Mouse (Mus musculus) bone marrow, adult 2 months (tissue): ENCODE measurements around the gene Gtf3c3.

ENCODE experiments used
- CTCF ChIP-seq: fragments of 200-500 bp; IDR thresholded peaks from 2 replicates; pipeline ENCODE4 v1.5.1; 2011; ENCODE audit warnings: low read length, control low read depth; ENCODE audit not compliant: control insufficient read depth, insufficient read depth
- POLR2A ChIP-seq: fragments of 200-500 bp; IDR thresholded peaks from 2 replicates; pipeline ENCODE4 v1.6.1; 2011; ENCODE audit warnings: low read depth, mild to moderate bottlenecking, control low read depth, low read length, borderline replicate concordance; ENCODE audit not compliant: control insufficient read depth

DNA sequence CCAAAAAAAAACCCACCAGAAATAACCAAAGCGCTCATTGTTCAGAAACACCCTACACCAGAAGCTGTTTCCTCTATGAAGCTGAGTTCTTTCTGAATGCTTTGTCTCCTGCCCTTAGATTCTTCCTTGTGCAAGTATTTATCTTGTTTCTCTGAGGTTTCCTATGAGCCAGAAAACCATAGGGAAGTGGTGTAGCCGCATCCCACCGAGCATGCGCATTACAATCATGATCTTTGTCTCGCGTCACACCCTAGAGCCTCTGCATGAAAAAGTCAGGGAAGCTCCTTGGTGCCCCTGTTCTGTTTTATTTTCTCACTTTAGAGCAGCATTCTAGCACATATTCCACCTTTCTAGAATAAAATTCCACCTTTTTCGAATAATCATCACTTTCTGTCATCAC lies 4.9 kb upstream of the Gtf3c3 start:
- TF ChIP-seq CTCF, result no peak
- no peak for TF ChIP-seq POLR2A
